Mouse (Mus musculus) heart, embryonic 16.5 days (tissue): ENCODE measurements around the gene Sh3d21. TPM values are rescaled to one million over a fixed set of nuclear protein-coding genes. Genes with fewer than 3 reads are reported as not detected.

Experiments
- ATAC-seq: fragments of 200-750 bp; cut with Nextera tagmentation; replicated peaks from 2 replicates; pipeline ENCODE4 v1.8.0; 2017; ENCODE audit warnings: moderate number of reproducible peaks; ENCODE audit not compliant: insufficient read depth, low FRiP score; ENCODE audit errors: extremely low read depth
- H3K27ac ChIP-seq: fragments of 300-500 bp; sonication (generic); 2 replicates; pipeline ENCODE4 v1.5.1; 2014; ENCODE audit warnings: mild to moderate bottlenecking, low read length, control low read depth, moderate library complexity
- H3K27me3 ChIP-seq: fragments of 300-500 bp; sonication (generic); 2 replicates; pipeline ENCODE4 v1.6.1; 2014; ENCODE audit warnings: low read length, mixed read lengths; ENCODE audit not compliant: control insufficient read depth, insufficient read depth
- H3K36me3 ChIP-seq: fragments of 300-500 bp; sonication (generic); 2 replicates; pipeline ENCODE4 v1.6.1; 2014; ENCODE audit not compliant: control insufficient read depth, insufficient read depth
- H3K4me1 ChIP-seq: fragments of 300-500 bp; sonication (generic); 2 replicates; pipeline ENCODE4 v1.6.1; 2014; ENCODE audit warnings: low read length, mixed read lengths; ENCODE audit not compliant: control insufficient read depth, insufficient read depth
- H3K4me2 ChIP-seq: fragments of 300-500 bp; sonication (generic); 2 replicates; pipeline ENCODE4 v1.6.1; 2014; ENCODE audit warnings: low read depth, mild to moderate bottlenecking, control low read depth, low read length
- H3K4me3 ChIP-seq: fragments of 300-500 bp; sonication (generic); 2 replicates; pipeline ENCODE4 v1.5.1; 2014; ENCODE audit warnings: mild to moderate bottlenecking, control low read depth, low read length
- H3K9ac ChIP-seq: fragments of 300-500 bp; sonication (generic); 2 replicates; pipeline ENCODE4 v1.6.1; 2014; ENCODE audit warnings: low read length, control low read depth
- H3K9me3 ChIP-seq: fragments of 300-500 bp; sonication (generic); replicated peaks from 2 replicates; pipeline ENCODE4 v1.6.1; 2016; ENCODE audit warnings: low read length; ENCODE audit not compliant: control insufficient read depth
- WGBS: fragments of 180-500 bp; shearing (Covaris S2); extraction: QIAGEN DNeasy Blood & Tissue Kit; methylation state at CpG from one replicate; pipeline ENCODE4 v1.1.7; 2014; 5-methylcytosine and 5-hydroxymethylcytosine counted together
- polyA plus RNA-seq: library from polyadenylated mRNA; unstranded; fragments of >200 nt; fragmentation: Nextera tagmentation; extraction: Ambion mirVana; gene quantifications from 2 replicates; pipeline ENCODE4 v1.2.1, GENCODE M21; 2015

Sh3d21 gene
- polyA plus RNA-seq, result 2.7 and 3.4 TPM in 2 replicates

GRCm38 (mm10) chr4:126163067-126163659, at the start of gene Sh3d21:
Gene Sh3d21 (minus strand): TSS chr4:126163491.
- WGBS, result 6% methylated on average over 22 of the region's 22 CpGs
- Histone ChIP-seq H3K4me2 (peak within 1 kb of the TSS; percentile 96), H3K4me1 (peaks cover 19% of the 10 kb centered on the region), H3K9me3 (no peaks in the 10 kb centered on the region), H3K4me3 (peak within 1 kb of the TSS; percentile 65), H3K36me3 (peaks cover 21% of the 10 kb centered on the region), H3K27ac (peak within 1 kb of the TSS; percentile 82), H3K27me3 (no peaks in the 10 kb centered on the region), H3K9ac (peak within 1 kb of the TSS; percentile 88)
- peak; percentile 38 for ATAC-seq

- Histone ChIP-seq H3K9me3 (no peaks in the 10 kb centered on the region), H3K9ac (no peak overlapping the region), H3K36me3 (no peaks in the 10 kb centered on the region), H3K27ac (no peak overlapping the region), H3K4me3 (no peak overlapping the region), H3K4me2 (no peak overlapping the region), H3K4me1 (peaks cover 6% of the 10 kb centered on the region; the same call in 1 of the 2 replicates), H3K27me3 (no peaks in the 10 kb centered on the region)
- 63% methylated on average over 6 of the region's 6 CpGs for WGBS
- ATAC-seq, result no peak
Observed at GRCm38 (mm10) chr4:126207081-126207480, 43.8 kb upstream of the Sh3d21 start.

GRCm38 (mm10) chr4:126205386-126205785, 42.1 kb upstream of the Sh3d21 start:
- H3K9me3 ChIP-seq, result no peaks in the 10 kb centered on the region
- no peak overlapping the region for H3K9ac ChIP-seq
- no peak overlapping the region for H3K4me2 ChIP-seq
- ATAC-seq, result no peak
- H3K4me1 ChIP-seq, result peaks cover 12% of the 10 kb centered on the region
- 0 out of 2 replicates have a peak, but pooled peaks cover 2% of the 10 kb centered on the region for H3K36me3 ChIP-seq
- H3K27me3 ChIP-seq, result no peaks in the 10 kb centered on the region
- no peak overlapping the region for H3K4me3 ChIP-seq
- WGBS, result 55% methylated on average over 1 of the region's 1 CpGs
- no peak overlapping the region for H3K27ac ChIP-seq

GRCm38 (mm10) chr4:126204661-126205230, 41.5 kb upstream of the Sh3d21 start:
- WGBS, result 64% methylated on average over 12 of the region's 12 CpGs
- H3K36me3 ChIP-seq, result 0 out of 2 replicates have a peak, but pooled peaks cover 3% of the 10 kb centered on the region
- H3K9me3 ChIP-seq, result no peaks in the 10 kb centered on the region
- H3K9ac ChIP-seq, result 0 out of 2 replicates have a peak overlapping the region, but pooled peaks have one; percentile 6
- no peak overlapping the region for H3K4me3 ChIP-seq
- ATAC-seq, result no peak
- no peak overlapping the region for H3K27ac ChIP-seq
- no peak overlapping the region for H3K4me2 ChIP-seq
- no peaks in the 10 kb centered on the region for H3K27me3 ChIP-seq
- peaks cover 18% of the 10 kb centered on the region for H3K4me1 ChIP-seq

GRCm38 (mm10) chr4:126204016-126204415, 40.7 kb upstream of the Sh3d21 start:
- no peaks in the 10 kb centered on the region for H3K27me3 ChIP-seq
- H3K4me1 ChIP-seq, result peaks cover 26% of the 10 kb centered on the region
- H3K9me3 ChIP-seq, result no peaks in the 10 kb centered on the region
- no peak for ATAC-seq
- H3K4me2 ChIP-seq, result no peak overlapping the region
- H3K27ac ChIP-seq, result no peak overlapping the region
- WGBS, result 83% methylated on average over 8 of the region's 8 CpGs
- H3K36me3 ChIP-seq, result 0 out of 2 replicates have a peak, but pooled peaks cover 3% of the 10 kb centered on the region
- H3K4me3 ChIP-seq, result no peak overlapping the region
- no peak overlapping the region for H3K9ac ChIP-seq

GRCm38 (mm10) chr4:126203336-126203895, 40.1 kb upstream of the Sh3d21 start:
- peak overlapping the region; percentile 77 for H3K4me2 ChIP-seq
- peak overlapping the region; percentile 48 for H3K4me3 ChIP-seq
- H3K27ac ChIP-seq, result peak overlapping the region; percentile 96
- peak overlapping the region; percentile 76 for H3K9ac ChIP-seq
- no peaks in the 10 kb centered on the region for H3K27me3 ChIP-seq
- no peak for ATAC-seq
- 75% methylated on average over 10 of the region's 10 CpGs for WGBS
- 0 out of 2 replicates have a peak, but pooled peaks cover 3% of the 10 kb centered on the region for H3K36me3 ChIP-seq
- H3K9me3 ChIP-seq, result no peaks in the 10 kb centered on the region
- H3K4me1 ChIP-seq, result peaks cover 32% of the 10 kb centered on the region

GRCm38 (mm10) chr4:126202303-126203181, 39.3 kb upstream of the Sh3d21 start, which contains the start of gene Thrap3:
Gene Thrap3 (minus strand): TSS chr4:126202760.
- H3K4me1 ChIP-seq, result peaks cover 40% of the 10 kb centered on the region
- peak within 1 kb of the TSS; percentile 99 for H3K27ac ChIP-seq
- H3K36me3 ChIP-seq, result 0 out of 2 replicates have a peak, but pooled peaks cover 3% of the 10 kb centered on the region
- peak within 1 kb of the TSS; percentile 78 for H3K4me2 ChIP-seq
- peak within 1 kb of the TSS; percentile 93 for H3K9ac ChIP-seq
- ATAC-seq, result peak; percentile 98
- no peaks in the 10 kb centered on the region for H3K9me3 ChIP-seq
- WGBS, result under 1% methylated on average over 73 of the region's 75 CpGs
- no peaks in the 10 kb centered on the region for H3K27me3 ChIP-seq
- H3K4me3 ChIP-seq, result peak within 1 kb of the TSS; percentile 88

- H3K4me1 ChIP-seq, result peaks cover 44% of the 10 kb centered on the region
- WGBS, result under 1% methylated on average over 28 of the region's 28 CpGs
- peak overlapping the region; percentile 78 for H3K4me2 ChIP-seq
- H3K36me3 ChIP-seq, result 0 out of 2 replicates have a peak, but pooled peaks cover 3% of the 10 kb centered on the region
- peak overlapping the region; percentile 88 for H3K4me3 ChIP-seq
- no peaks in the 10 kb centered on the region for H3K27me3 ChIP-seq
- peak overlapping the region; percentile 99 for H3K27ac ChIP-seq
- H3K9ac ChIP-seq, result peak overlapping the region; percentile 93
- no peaks in the 10 kb centered on the region for H3K9me3 ChIP-seq
- ATAC-seq, result no peak
Observed at GRCm38 (mm10) chr4:126201514-126202302, 38.4 kb upstream of the Sh3d21 start.
